Mouse (Mus musculus) ES-E14 (cell line): Measurements from ENCODE around the gene Top1. TPM values are rescaled to one million over a fixed set of nuclear protein-coding genes. Genes with fewer than 3 reads are reported as not detected.

Experiments
- DNase-seq: peaks from one replicate; pipeline ENCODE4 v3.0.0-alpha.2; 2013; ENCODE audit warnings: low read depth, low spot score
- H3K27ac ChIP-seq: 2 replicates; pipeline ENCODE4 v1.5.1; 2012; ENCODE audit warnings: low read depth, mild to moderate bottlenecking, low read length, moderate library complexity, mixed read lengths; ENCODE audit not compliant: poor library complexity, insufficient read depth, severe bottlenecking
- H3K36me3 ChIP-seq: 2 replicates; pipeline ENCODE4 v1.6.1; 2012; ENCODE audit warnings: mild to moderate bottlenecking, low read length, moderate library complexity, mixed read lengths; ENCODE audit not compliant: control insufficient read depth, poor library complexity, insufficient read depth, severe bottlenecking
- H3K4me1 ChIP-seq, 2 experiments: fragments of 150-350 bp in 1 of 2; sonication (generic) in 1 of 2; 2 replicates each; pipeline ENCODE4 v1.6.1; 2012; ENCODE audit warnings: low read length in 2 of 2, mild to moderate bottlenecking in 1 of 2, mixed read lengths in 1 of 2; ENCODE audit not compliant: control insufficient read depth in 2 of 2, insufficient read depth in 2 of 2, poor library complexity in 1 of 2
- H3K4me3 ChIP-seq, 2 experiments: fragments of 150-350 bp in 1 of 2; sonication (generic) in 1 of 2; 2 replicates each; pipeline ENCODE4 v1.5.1; 2012; ENCODE audit warnings: low read length in 2 of 2, low read depth in 1 of 2, mild to moderate bottlenecking in 1 of 2, mixed read lengths in 1 of 2; ENCODE audit not compliant: insufficient read depth in 1 of 2, poor library complexity in 1 of 2, severe bottlenecking in 1 of 2
- H3K9ac ChIP-seq: 2 replicates; pipeline ENCODE4 v1.6.1; 2012; ENCODE audit warnings: low read depth, mild to moderate bottlenecking, low read length, mixed read lengths; ENCODE audit not compliant: poor library complexity, insufficient read depth, severe bottlenecking
- H3K9me3 ChIP-seq: fragments of 150-350 bp; sonication (generic); 2 replicates; pipeline ENCODE4 v1.6.1; 2012; ENCODE audit warnings: low read depth, mild to moderate bottlenecking, low read length; ENCODE audit not compliant: control insufficient read depth, insufficient read depth
- CHD2 ChIP-seq: IDR thresholded peaks from 2 replicates; pipeline ENCODE4 v1.6.1; 2014; ENCODE audit warnings: mild to moderate bottlenecking, low read depth, low read length, inconsistent platforms
- HCFC1 ChIP-seq: IDR thresholded peaks from 2 replicates; pipeline ENCODE4 v1.6.1; 2012; ENCODE audit warnings: low read length, inconsistent platforms, borderline replicate concordance; ENCODE audit not compliant: insufficient read depth
- MAFK ChIP-seq: IDR thresholded peaks from 2 replicates; pipeline ENCODE4 v1.6.1; 2014; ENCODE audit warnings: mild to moderate bottlenecking, low read depth, low read length, inconsistent platforms; ENCODE audit not compliant: insufficient read depth
- ZC3H11A ChIP-seq: IDR thresholded peaks from 2 replicates; pipeline ENCODE4 v1.6.1; 2012; ENCODE audit warnings: low read depth, mild to moderate bottlenecking, inconsistent platforms, low read length, borderline replicate concordance
- ZNF384 ChIP-seq: IDR thresholded peaks from 2 replicates; pipeline ENCODE4 v1.6.1; 2012; ENCODE audit warnings: low read depth, low read length, inconsistent platforms
- in situ Hi-C, 2 experiments: fragments of 600-800 bp; cut with MboI; formaldehyde crosslinking; loops; one replicate each; pipeline ENCODE4 v1.15.1; 2025; ENCODE audit warnings: low sequenced_read_pairs in 2 of 2, inconsistent platforms in 1 of 2; ENCODE audit not compliant: unreplicated experiment in 2 of 2
- total RNA-seq: library from RNA; depleted of rRNA; stranded (reverse); fragments of 300-350 nt; gene quantifications from 2 replicates; pipeline ENCODE4 v1.2.3, GENCODE M21; 2012

Gene Top1
- total RNA-seq, 1 experiment = 52.7 TPM

GRCm38 (mm10) chr2:160667259-160667658, 21.6 kb downstream of the Top1 start:
- TF ChIP-seq CHD2 (no peak), ZC3H11A (no peak), ZNF384 (no peak), MAFK (no peak), HCFC1 (no peak)
- H3K36me3 ChIP-seq = 0 out of 2 replicates have a peak, but pooled peaks cover 2% of the 10 kb centered on the region
- H3K9me3 ChIP-seq = no peaks in the 10 kb centered on the region
- in situ Hi-C loops = no loop called here
- no peak for DNase-seq
- no peaks in the 10 kb centered on the region for H3K4me1 ChIP-seq
- no peak overlapping the region for H3K9ac ChIP-seq
- H3K4me3 ChIP-seq = no peak overlapping the region
- no peak overlapping the region for H3K27ac ChIP-seq

- in situ Hi-C loops = no loop called here
- DNase-seq = no peak
- Histone ChIP-seq H3K9ac (no peak overlapping the region), H3K9me3 (no peaks in the 10 kb centered on the region), H3K4me1 (no peaks in the 10 kb centered on the region), H3K4me3 (no peak overlapping the region), H3K27ac (no peak overlapping the region), H3K36me3 (peaks cover 3% of the 10 kb centered on the region)
- no peak for TF ChIP-seq ZC3H11A
- no peak for TF ChIP-seq HCFC1
- TF ChIP-seq MAFK = 0 out of 2 replicates have a peak, but pooled peaks have one; percentile 15
- no peak for TF ChIP-seq ZNF384
These were observed 54.6 kb downstream of the Top1 start for GRCm38 (mm10) chr2:160700271-160700670.

GRCm38 (mm10) chr2:160701603-160702002, 55.9 kb downstream of the Top1 start:
- TF ChIP-seq HCFC1 (no peak), MAFK (no peak), ZNF384 (no peak), ZC3H11A (no peak), CHD2 (no peak)
- DNase-seq = no peak
- H3K36me3 ChIP-seq = peaks cover 6% of the 10 kb centered on the region
- no peak overlapping the region for H3K9ac ChIP-seq
- no peaks in the 10 kb centered on the region for H3K4me1 ChIP-seq
- in situ Hi-C loops = no loop called here
- H3K4me3 ChIP-seq = no peak overlapping the region
- H3K9me3 ChIP-seq = no peaks in the 10 kb centered on the region
- H3K27ac ChIP-seq = no peak overlapping the region

- H3K4me3 ChIP-seq = no peak overlapping the region
- TF ChIP-seq ZC3H11A = no peak
- TF ChIP-seq CHD2 = no peak
- no peak for TF ChIP-seq MAFK
- no peak for TF ChIP-seq ZNF384
- TF ChIP-seq HCFC1 = no peak
- H3K36me3 ChIP-seq = peaks cover 6% of the 10 kb centered on the region
- no peak overlapping the region for H3K27ac ChIP-seq
- no peak overlapping the region for H3K9ac ChIP-seq
- DNase-seq = no peak
- H3K4me1 ChIP-seq = no peaks in the 10 kb centered on the region
- no peaks in the 10 kb centered on the region for H3K9me3 ChIP-seq
- in situ Hi-C loops = no loop called here
These were observed 57.1 kb downstream of the Top1 start for GRCm38 (mm10) chr2:160702824-160703223.

- no peak for TF ChIP-seq MAFK
- TF ChIP-seq HCFC1 = no peak
- TF ChIP-seq CHD2 = no peak
- TF ChIP-seq ZNF384 = no peak
- no peak for TF ChIP-seq ZC3H11A
- Histone ChIP-seq H3K36me3 (peaks cover 6% of the 10 kb centered on the region), H3K9me3 (no peaks in the 10 kb centered on the region), H3K27ac (no peak overlapping the region), H3K4me1 (no peaks in the 10 kb centered on the region), H3K9ac (no peak overlapping the region), H3K4me3 (no peak overlapping the region)
- in situ Hi-C loops = no loop called here
- no peak for DNase-seq
These were observed 62.0 kb downstream of the Top1 start for GRCm38 (mm10) chr2:160707673-160708072.
